Mouse (Mus musculus) lung, adult 2 months (tissue): ENCODE results near the gene 9030624G23Rik. TPM values are rescaled to one million over a fixed set of nuclear protein-coding genes. Genes with fewer than 3 reads are reported as not detected.
"Not testable (repeated sequence)": the region's sequence is repeated elsewhere in the genome, so short reads cannot be mapped to it uniquely, and the experiment has no call there.

Source experiments
- DNase-seq: peaks from one replicate; pipeline ENCODE4 v3.0.0; 2022
- H3K4me1 ChIP-seq: fragments of 200-500 bp; 2 replicates; pipeline ENCODE4 v1.6.1; 2011; ENCODE audit warnings: low read length; ENCODE audit not compliant: control insufficient read depth, insufficient read depth
- H3K4me3 ChIP-seq: fragments of 200-500 bp; replicated peaks from 2 replicates; pipeline ENCODE3; 2011; ENCODE audit warnings: low read depth, mild to moderate bottlenecking, control low read depth, low read length; ENCODE audit errors: extremely low read depth
- WGBS: fragments of 180-500 bp; shearing (Covaris S2); methylation state at CpG from one replicate; pipeline ENCODE4 v1.1.7; 2018; 5-methylcytosine and 5-hydroxymethylcytosine counted together
- polyA plus RNA-seq: library from polyadenylated mRNA; depleted of rRNA; stranded (reverse); fragments of >200 nt; gene quantifications from 2 replicates; pipeline ENCODE4 v1.2.3, GENCODE M21; 2012; rRNA removed

Gene 9030624G23Rik
- polyA plus RNA-seq: 0.56 and 0.69 TPM in 2 replicates

- H3K4me1 ChIP-seq, H3K4me3 ChIP-seq: not testable (repeated sequence)
- DNase-seq: peak; percentile 10
- 4% methylated on average over 39 of the region's 39 CpGs for WGBS
These were observed at the start of gene 9030624G23Rik for GRCm38 (mm10) chr12:24097108-24097520. Gene 9030624G23Rik (minus strand): TSS chr12:24097246.

GRCm38 (mm10) chr12:24083096-24083495, 13.9 kb downstream of the 9030624G23Rik start:
- not testable (repeated sequence) for H3K4me1 ChIP-seq, DNase-seq, H3K4me3 ChIP-seq
- 92% methylated on average over 2 of the region's 5 CpGs for WGBS
